Mouse (Mus musculus) MEL (cell line): ENCODE results near the gene Spock1. TPM values are rescaled to one million over a fixed set of nuclear protein-coding genes. Genes with fewer than 3 reads are reported as not detected.

Experiments
- DNase-seq: peaks from one replicate; pipeline ENCODE4 v3.0.0; 2011; ENCODE audit warnings: low read depth, low spot score
- H3K27ac ChIP-seq: 2 replicates; pipeline ENCODE4 v1.5.1; 2012; ENCODE audit warnings: low read depth, mild to moderate bottlenecking, control low read depth, low read length, moderate library complexity; ENCODE audit not compliant: control insufficient read depth
- H3K27me3 ChIP-seq, 2 experiments: fragments of 150-350 bp in 1 of 2; sonication (generic) in 1 of 2; 2 replicates each; pipeline ENCODE4 v1.6.1; 2012; ENCODE audit warnings: low read length in 2 of 2, mild to moderate bottlenecking in 2 of 2, improper control_type of control experiment in 1 of 2, moderate library complexity in 1 of 2; ENCODE audit not compliant: insufficient read depth in 2 of 2, control insufficient read depth in 1 of 2
- H3K36me3 ChIP-seq, 2 experiments: 2 replicates each; pipeline ENCODE4 v1.6.1; 2012 to 2014; ENCODE audit warnings: low read length in 2 of 2, improper control_type of control experiment in 1 of 2, inconsistent platforms in 1 of 2, mild to moderate bottlenecking in 1 of 2; ENCODE audit not compliant: insufficient read depth in 2 of 2, control insufficient read depth in 1 of 2
- H3K4me1 ChIP-seq, 2 experiments: fragments of 150-350 bp in 1 of 2; sonication (generic) in 1 of 2; 2 replicates each; pipeline ENCODE4 v1.6.1; 2012; ENCODE audit warnings: low read length in 2 of 2, improper control_type of control experiment in 1 of 2, mild to moderate bottlenecking in 1 of 2; ENCODE audit not compliant: insufficient read depth in 2 of 2, control insufficient read depth in 1 of 2
- H3K4me3 ChIP-seq, 2 experiments: fragments of 150-350 bp in 1 of 2; sonication (generic) in 1 of 2; 2 replicates each; pipeline ENCODE4 v1.5.1; 2012; ENCODE audit warnings: low read depth in 2 of 2, low read length in 2 of 2, mild to moderate bottlenecking in 2 of 2, moderate library complexity in 2 of 2, control low read depth in 1 of 2, improper control_type of control experiment in 1 of 2; ENCODE audit not compliant: control insufficient read depth in 1 of 2, insufficient read depth in 1 of 2
- H3K79me2 ChIP-seq: 2 replicates; pipeline ENCODE4 v1.6.1; 2012; ENCODE audit warnings: mild to moderate bottlenecking, low read length, moderate library complexity; ENCODE audit not compliant: control insufficient read depth, poor library complexity, insufficient read depth
- H3K9ac ChIP-seq: 2 replicates; pipeline ENCODE4 v1.6.1; 2012; ENCODE audit warnings: low read depth, mild to moderate bottlenecking, control low read depth, low read length, moderate library complexity; ENCODE audit not compliant: control insufficient read depth, poor library complexity, severe bottlenecking
- H3K9me3 ChIP-seq: fragments of 150-350 bp; sonication (generic); replicated peaks from 2 replicates; pipeline ENCODE4 v1.6.1; 2012; ENCODE audit warnings: mild to moderate bottlenecking, low read length, improper control_type of control experiment, moderate library complexity; ENCODE audit not compliant: insufficient read depth
- CTCF ChIP-seq, 3 experiments: IDR thresholded peaks in 2 of 3; conservative IDR thresholded peaks in 1 of 3; 2 replicates each; pipeline ENCODE4 v1.5.1; 2011 to 2012; ENCODE audit warnings: low read length in 3 of 3, low read depth in 2 of 3, mild to moderate bottlenecking in 2 of 3, improper control_type of control experiment in 1 of 3, inconsistent platforms in 1 of 3, mixed read lengths in 1 of 3, moderate library complexity in 1 of 3; ENCODE audit not compliant: control insufficient read depth in 1 of 3, insufficient read depth in 1 of 3, poor library complexity in 1 of 3, severe bottlenecking in 1 of 3
- EP300 ChIP-seq, 2 experiments: IDR thresholded peaks; 2 replicates each; pipeline ENCODE4 v1.6.1; 2011; ENCODE audit warnings: improper control_type of control experiment in 2 of 2, low read length in 2 of 2, low read depth in 1 of 2, mild to moderate bottlenecking in 1 of 2
- ETS1 ChIP-seq: IDR thresholded peaks from 2 replicates; pipeline ENCODE4 v1.6.1; 2012; ENCODE audit warnings: low read depth, mild to moderate bottlenecking, inconsistent platforms, low read length, improper control_type of control experiment, moderate library complexity
- KAT2A ChIP-seq: conservative IDR thresholded peaks from 2 replicates; pipeline ENCODE4 v1.6.1; 2012; ENCODE audit warnings: low read depth, low read length, improper control_type of control experiment, inconsistent platforms
- MAX ChIP-seq: IDR thresholded peaks from 2 replicates; pipeline ENCODE4 v1.6.1; 2011; ENCODE audit warnings: low read length, improper control_type of control experiment
- MYC ChIP-seq: IDR thresholded peaks from 2 replicates; pipeline ENCODE4 v1.6.1; 2011; ENCODE audit warnings: low read depth, mild to moderate bottlenecking, low read length, improper control_type of control experiment, moderate library complexity
- NRF1 ChIP-seq: IDR thresholded peaks from 2 replicates; pipeline ENCODE4 v1.6.1; 2014; ENCODE audit warnings: low read depth, mild to moderate bottlenecking, inconsistent platforms, low read length, improper control_type of control experiment, moderate library complexity; ENCODE audit not compliant: poor library complexity, insufficient read depth, severe bottlenecking
- POLR2AphosphoS5 ChIP-seq: IDR thresholded peaks from 2 replicates; pipeline ENCODE4 v1.6.1; 2012; ENCODE audit warnings: low read depth, borderline replicate concordance, mild to moderate bottlenecking, inconsistent platforms, low read length, moderate library complexity, mixed read lengths
- RCOR1 ChIP-seq: IDR thresholded peaks from 2 replicates; pipeline ENCODE4 v1.6.1; 2012; ENCODE audit warnings: low read depth, mild to moderate bottlenecking, inconsistent platforms, low read length, improper control_type of control experiment
- UBTF ChIP-seq: IDR thresholded peaks from 2 replicates; pipeline ENCODE4 v1.6.1; 2012; ENCODE audit warnings: low read depth, mild to moderate bottlenecking, inconsistent platforms, low read length, improper control_type of control experiment, moderate library complexity, borderline replicate concordance; ENCODE audit not compliant: insufficient read depth
- ZC3H11A ChIP-seq: IDR thresholded peaks from 2 replicates; pipeline ENCODE4 v1.6.1; 2012; ENCODE audit warnings: low read depth, mild to moderate bottlenecking, inconsistent platforms, low read length, improper control_type of control experiment
- ZMIZ1 ChIP-seq: IDR thresholded peaks from 2 replicates; pipeline ENCODE4 v1.6.1; 2012; ENCODE audit warnings: low read depth, mild to moderate bottlenecking, inconsistent platforms, low read length, improper control_type of control experiment, moderate library complexity
- polyA plus RNA-seq, 2 experiments: library from polyadenylated mRNA; stranded (reverse) in 1 of 2; unstranded in 1 of 2; fragments of >175 nt in 1 of 2; fragments of >200 nt in 1 of 2; gene quantifications; 2 replicates each; pipeline versions ENCODE4 v1.2.1 to v1.2.4; 2012; ENCODE audit warnings: low replicate concordance in 2 of 2, low read depth in 1 of 2; ENCODE audit not compliant: insufficient read length in 2 of 2, insufficient read depth in 1 of 2, missing spikeins in 1 of 2
- total RNA-seq: library from RNA; depleted of rRNA; stranded (reverse); fragments of 300-350 nt; gene quantifications from 2 replicates; pipeline ENCODE4 v1.2.3, GENCODE M21; 2012

The Spock1 gene
- total and polyA plus RNA-seq, 3 experiments, result not detected

- Histone ChIP-seq H3K79me2 (no peaks in the 10 kb centered on the region), H3K4me1 (no peaks in the 10 kb centered on the region), H3K9ac (no peak overlapping the region), H3K4me3 (no peak overlapping the region), H3K36me3 (no peaks in the 10 kb centered on the region), H3K27me3 (no peaks in the 10 kb centered on the region; a peak in 1 of 4 replicates), H3K9me3 (no peaks in the 10 kb centered on the region), H3K27ac (no peak overlapping the region)
- no peak for DNase-seq
- TF ChIP-seq EP300 (IDR thresholded peaks at IDR 0.05; ENCODE audit: low read depth in 1 of 2, low read length in 2 of 2) (no peak), UBTF (no peak), RCOR1 (no peak), MAX (no peak), ZC3H11A (no peak), MYC (no peak), CTCF (IDR thresholded peaks at IDR 0.05 in 2 of 3, conservative IDR thresholded peaks at IDR 0.05 in 1 of 3; ENCODE audit: control insufficient read depth in 1 of 3, insufficient read depth in 1 of 3, low read depth in 2 of 3, low read length in 3 of 3, poor library complexity in 1 of 3, severe bottlenecking in 1 of 3) (no peak), KAT2A (no peak), ETS1 (no peak), ZMIZ1 (no peak)
Measured at GRCm38 (mm10) chr13:57637606-57638132, 270.5 kb downstream of the Spock1 start.

GRCm38 (mm10) chr13:57637080-57637572 lies 271.0 kb downstream of the Spock1 start:
- Histone ChIP-seq H3K36me3 (no peaks in the 10 kb centered on the region), H3K79me2 (no peaks in the 10 kb centered on the region), H3K27me3 (no peaks in the 10 kb centered on the region; a peak in 1 of 4 replicates), H3K9me3 (no peaks in the 10 kb centered on the region), H3K27ac (no peak overlapping the region), H3K4me3 (no peak overlapping the region), H3K4me1 (no peaks in the 10 kb centered on the region), H3K9ac (no peak overlapping the region)
- DNase-seq, result no peak
- TF ChIP-seq CTCF (IDR thresholded peaks at IDR 0.05 in 2 of 3, conservative IDR thresholded peaks at IDR 0.05 in 1 of 3; ENCODE audit: control insufficient read depth in 1 of 3, insufficient read depth in 1 of 3, low read depth in 2 of 3, low read length in 3 of 3, poor library complexity in 1 of 3, severe bottlenecking in 1 of 3) (no peak), NRF1 (no peak), MYC (no peak), POLR2AphosphoS5 (no peak)
